Mouse (Mus musculus) urinary bladder, postnatal 10 days (tissue): Measurements from ENCODE around the gene Rusc2.

ENCODE experiments used
- DNase-seq: peaks from one replicate; pipeline ENCODE4 v3.0.0; 2022; ENCODE audit warnings: low spot score

The Rusc2 gene

GRCm38 (mm10) chr4:43381408-43382154 is at the start of gene Rusc2:
Gene Rusc2, plus strand, starts transcription at chr4:43381979.
- peak; percentile 73 for DNase-seq

GRCm38 (mm10) chr4:43334771-43335170 is 47.0 kb upstream of the Rusc2 start:
- no peak for DNase-seq

- DNase-seq = no peak
These were observed 45.6 kb upstream of the Rusc2 start for GRCm38 (mm10) chr4:43336176-43336575.

GRCm38 (mm10) chr4:43340096-43340804 is 41.5 kb upstream of the Rusc2 start:
- no peak for DNase-seq

GRCm38 (mm10) chr4:43341276-43341891 is 40.4 kb upstream of the Rusc2 start:
- DNase-seq = no peak

- DNase-seq = no peak
These were observed 39.3 kb upstream of the Rusc2 start for GRCm38 (mm10) chr4:43342443-43342842.

- no peak for DNase-seq
These were observed 36.8 kb upstream of the Rusc2 start for GRCm38 (mm10) chr4:43344932-43345331.

GRCm38 (mm10) chr4:43349206-43349605 is 32.6 kb upstream of the Rusc2 start:
- no peak for DNase-seq

GRCm38 (mm10) chr4:43350038-43350560 is 31.7 kb upstream of the Rusc2 start:
- DNase-seq = no peak

- no peak for DNase-seq
These were observed 28.1 kb upstream of the Rusc2 start for GRCm38 (mm10) chr4:43353662-43354061.

GRCm38 (mm10) chr4:43364914-43365560 is 16.7 kb upstream of the Rusc2 start:
- no peak for DNase-seq

GRCm38 (mm10) chr4:43367295-43367694 is 14.5 kb upstream of the Rusc2 start:
- DNase-seq = no peak

GRCm38 (mm10) chr4:43367787-43368186 is 14.0 kb upstream of the Rusc2 start:
- DNase-seq = no peak

- no peak for DNase-seq
These were observed 10.4 kb upstream of the Rusc2 start for GRCm38 (mm10) chr4:43371406-43371805.

- no peak for DNase-seq
These were observed 9.6 kb upstream of the Rusc2 start for GRCm38 (mm10) chr4:43372155-43372554.

GRCm38 (mm10) chr4:43374266-43374665 is 7.5 kb upstream of the Rusc2 start:
- DNase-seq = no peak

GRCm38 (mm10) chr4:43379601-43380000 is 2.2 kb upstream of the Rusc2 start:
- DNase-seq = no peak

GRCm38 (mm10) chr4:43380951-43381350 is 828 bp upstream of the Rusc2 start:
- no peak for DNase-seq

- no peak for DNase-seq
These were observed 609 bp downstream of the Rusc2 start for GRCm38 (mm10) chr4:43382155-43383020.

- DNase-seq = no peak
These were observed 1.7 kb downstream of the Rusc2 start for GRCm38 (mm10) chr4:43383246-43384082.
